Mouse (Mus musculus) heart, adult 18-20 months (tissue): ENCODE measurements at regions not wholly inside any gene's neighbourhood (a gene's known extent, or its start where the extent isn't known, plus 50 kb on each side); places are given as distances from the start of the nearest gene placed in this dataset.

Source experiments
- DNase-seq, 2 experiments: peaks; one replicate each; pipeline ENCODE4 v3.0.0; 2021 to 2022; ENCODE audit warnings: mixed read lengths in 1 of 2

- DNase-seq: no peak
Observed at GRCm38 (mm10) chr15:43784171-43784570, 3650.0 kb downstream of the 9330182O14Rik start.

- no peak for DNase-seq
Observed at GRCm38 (mm10) chr15:43803342-43803741, 3669.2 kb downstream of the 9330182O14Rik start.
